In genomic region chr7:30904042-30904441, GRCm38 (mm10) we compare ENCODE assay signal across 10 mouse cellular contexts. TPM values are rescaled to one million over a fixed set of nuclear protein-coding genes. Genes with fewer than 3 reads are reported as not detected.
A peak's percentile ranks its signal among the peaks of the same experiment; 100 is the strongest.
DNase-seq lines count a peak whose midpoint lies in the region; ATAC-seq and TF ChIP-seq lines count a peak whose summit lies in the region.
"Had no signal": no experiment of that assay in that cellular context is flagged by ENCODE, and none has a peak within 500 bp of the region (broad histone marks: within the 10 kb centered on the region; RNA-seq: fewer than 3 reads in every experiment).

No protein-coding gene starts in this region.

- TF ChIP-seq POLR2A in bone marrow macrophage, adult 2 months (IDR thresholded peaks at IDR 0.05; ENCODE audit: borderline replicate concordance, low read depth, low read length): no peak

- peaks cover 5% of the 10 kb centered on the region; the same call in 1 of the 2 replicates for H3K4me1 ChIP-seq in midbrain, embryonic 14.5 days (ENCODE audit: control insufficient read depth, insufficient read depth, low read length)
- H3K4me1 ChIP-seq in midbrain, embryonic 15.5 days: peaks cover 11% of the 10 kb centered on the region
- peaks cover 4% of the 10 kb centered on the region for H3K4me1 ChIP-seq in bone marrow macrophage, adult 2 months (ENCODE audit: control insufficient read depth, insufficient read depth, low read length)
- H3K4me1 ChIP-seq in heart, embryonic 10.5 days: peaks cover 15% of the 10 kb centered on the region

- intact Hi-C loops in heart, postnatal 25 days (cut with DNase I): no loop called here

- H3K9me3 ChIP-seq in midbrain, embryonic 14.5 days (ENCODE audit: control insufficient read depth, low read length): no peaks in the 10 kb centered on the region
- H3K9me3 ChIP-seq in midbrain, embryonic 15.5 days: no peaks in the 10 kb centered on the region
- H3K9me3 ChIP-seq in heart, embryonic 10.5 days: no peaks in the 10 kb centered on the region
- H3K9me3 ChIP-seq: embryonic facial prominence, embryonic 13.5 days had no signal

- H3K4me2 ChIP-seq in midbrain, embryonic 14.5 days (ENCODE audit: low read length): no peak overlapping the region
- no peak overlapping the region for H3K4me2 ChIP-seq in midbrain, embryonic 15.5 days
- H3K4me2 ChIP-seq: embryonic facial prominence, embryonic 13.5 days had no signal

- no peak overlapping the region for H3K27ac ChIP-seq in midbrain, embryonic 14.5 days (replicated peaks; ENCODE audit: low read depth, low read length)
- no peak overlapping the region for H3K27ac ChIP-seq in midbrain, embryonic 15.5 days
- no peak overlapping the region for H3K27ac ChIP-seq in bone marrow macrophage, adult 2 months (ENCODE audit: insufficient read depth, low read depth, low read length)
- no peak overlapping the region for H3K27ac ChIP-seq in heart, embryonic 10.5 days
- H3K27ac ChIP-seq: embryonic facial prominence, embryonic 13.5 days had no signal

- H3K9ac ChIP-seq in midbrain, embryonic 14.5 days (replicated peaks; ENCODE audit: low read length): no peak overlapping the region
- H3K9ac ChIP-seq in midbrain, embryonic 15.5 days: no peak overlapping the region
- H3K9ac ChIP-seq: embryonic facial prominence, embryonic 13.5 days had no signal

- H3K4me3 ChIP-seq in midbrain, embryonic 14.5 days (replicated peaks; ENCODE audit: low read depth, low read length): no peak overlapping the region
- no peak overlapping the region for H3K4me3 ChIP-seq in midbrain, embryonic 15.5 days
- no peak overlapping the region for H3K4me3 ChIP-seq in bone marrow macrophage, adult 2 months (ENCODE audit: insufficient read depth, low read length)
- no peak overlapping the region for H3K4me3 ChIP-seq in heart, embryonic 10.5 days
- H3K4me3 ChIP-seq: embryonic facial prominence, embryonic 13.5 days had no signal

- peak; percentile 15 for DNase-seq in kidney, adult 18-20 months
- no peak for DNase-seq in kidney, adult 11 months
- peak; percentile 10 for DNase-seq in midbrain, embryonic 14.5 days
- peak; percentile 46 to 68 for DNase-seq in spleen, adult 18-20 months
- no peak for DNase-seq in heart, postnatal 25 days (ENCODE audit: low spot score)
- no peak for DNase-seq in heart, embryonic 10.5 days (ENCODE audit: low spot score)

- H3K36me3 ChIP-seq in midbrain, embryonic 14.5 days (ENCODE audit: control insufficient read depth, insufficient read depth, low read length): no peaks in the 10 kb centered on the region
- H3K36me3 ChIP-seq in midbrain, embryonic 15.5 days (replicated peaks): no peaks in the 10 kb centered on the region
- H3K36me3 ChIP-seq in heart, embryonic 10.5 days: no peaks in the 10 kb centered on the region
- H3K36me3 ChIP-seq: embryonic facial prominence, embryonic 13.5 days had no signal

- no peak for ATAC-seq in midbrain, embryonic 14.5 days (ENCODE audit: low FRiP score, low TSS enrichment)
- ATAC-seq in midbrain, embryonic 15.5 days (replicated peaks): no peak

- whole genome bisulfite sequencing in midbrain, embryonic 14.5 days: 62% methylated on average over 4 of the region's 4 CpGs
- WGBS in midbrain, embryonic 15.5 days: 57% methylated on average over 4 of the region's 4 CpGs
- WGBS in heart, embryonic 10.5 days: 51% methylated on average over 4 of the region's 4 CpGs

- peak; percentile 51; the same call in 1 of the 2 replicates for TF ChIP-seq CTCF in bone marrow macrophage, adult 2 months (IDR thresholded peaks at IDR 0.05; ENCODE audit: low read depth, low read length)

- no peaks in the 10 kb centered on the region for H3K27me3 ChIP-seq in midbrain, embryonic 14.5 days (ENCODE audit: control insufficient read depth, insufficient read depth, low read length)
- H3K27me3 ChIP-seq in midbrain, embryonic 15.5 days (replicated peaks): peaks cover 4% of the 10 kb centered on the region
- peaks cover 36% of the 10 kb centered on the region for H3K27me3 ChIP-seq in heart, embryonic 10.5 days (ENCODE audit: insufficient read depth, poor library complexity, severe bottlenecking)
- H3K27me3 ChIP-seq: embryonic facial prominence, embryonic 13.5 days had no signal

RNA-seq across cellular contexts. Expression of gene Mag, which starts 10.6 kb away (rescaled TPM):
- 1.8 and 2.8 TPM in 2 replicates for polyA plus RNA-seq in midbrain, embryonic 14.5 days (2014; fragmentation: Nextera tagmentation; extraction: Ambion mirVana)
- 2.9 and 3.4 TPM in 2 replicates for polyA plus RNA-seq in midbrain, embryonic 15.5 days (2015; fragmentation: Nextera tagmentation; extraction: Ambion mirVana)
- polyA plus RNA-seq in bone marrow macrophage, adult 2 months (2012; ENCODE audit: insufficient read depth, insufficient read length, missing spikeins): 2.5 and 3.7 TPM in 2 replicates
- total RNA-seq in heart, postnatal 25 days (2021): under 1 TPM in 1 of 2 experiments, not detected in 1; 0.36 TPM
- 0.30 and 0.38 TPM in 2 replicates for polyA plus RNA-seq in heart, embryonic 10.5 days (2016; fragmentation: Nextera tagmentation; extraction: Ambion mirVana)

RNA-seq across cellular contexts. Expression of gene Hamp2, which starts 20.4 kb away (rescaled TPM):
- not detected in 2 replicates for polyA plus RNA-seq in midbrain, embryonic 14.5 days (2014; fragmentation: Nextera tagmentation; extraction: Ambion mirVana)
- 0.49 TPM in 1 of 2 replicates, not detected in the other for polyA plus RNA-seq in midbrain, embryonic 15.5 days (2015; fragmentation: Nextera tagmentation; extraction: Ambion mirVana)
- not detected in 2 replicates for polyA plus RNA-seq in bone marrow macrophage, adult 2 months (2012; ENCODE audit: insufficient read depth, insufficient read length, missing spikeins)
- total RNA-seq in heart, postnatal 25 days (2021): 1 to 10 TPM; 6.5 to 9.5 TPM
- not detected in 2 replicates for polyA plus RNA-seq in heart, embryonic 10.5 days (2016; fragmentation: Nextera tagmentation; extraction: Ambion mirVana)
- total RNA-seq: layer of hippocampus, postnatal 14 days had no signal

RNA-seq across cellular contexts. Expression of gene Cd22, which starts 23.9 kb away (rescaled TPM):
- polyA plus RNA-seq in midbrain, embryonic 14.5 days (2014; fragmentation: Nextera tagmentation; extraction: Ambion mirVana): not detected in 2 replicates
- polyA plus RNA-seq in midbrain, embryonic 15.5 days (2015; fragmentation: Nextera tagmentation; extraction: Ambion mirVana): not detected in 2 replicates
- 6.8 and 8.0 TPM in 2 replicates for polyA plus RNA-seq in bone marrow macrophage, adult 2 months (2012; ENCODE audit: insufficient read depth, insufficient read length, missing spikeins)
- total RNA-seq in heart, postnatal 25 days (2021): 1 to 10 TPM in 1 of 2 experiments, under 1 TPM in 1; 0.78 to 1.4 TPM
- polyA plus RNA-seq in heart, embryonic 10.5 days (2016; fragmentation: Nextera tagmentation; extraction: Ambion mirVana): not detected in 2 replicates
- total RNA-seq: layer of hippocampus, postnatal 14 days had no signal
- polyA plus RNA-seq: embryonic facial prominence, embryonic 13.5 days had no signal

RNA-seq across cellular contexts. Expression of gene Hamp, which starts 39.8 kb away (rescaled TPM):
- not detected in 2 replicates for polyA plus RNA-seq in midbrain, embryonic 14.5 days (2014; fragmentation: Nextera tagmentation; extraction: Ambion mirVana)
- polyA plus RNA-seq in midbrain, embryonic 15.5 days (2015; fragmentation: Nextera tagmentation; extraction: Ambion mirVana): not detected in 2 replicates
- polyA plus RNA-seq in bone marrow macrophage, adult 2 months (2012; ENCODE audit: insufficient read depth, insufficient read length, missing spikeins): not detected in 2 replicates
- total RNA-seq in heart, postnatal 25 days (2021): 10 to 100 TPM; 16.8 to 34.4 TPM
- polyA plus RNA-seq in heart, embryonic 10.5 days (2016; fragmentation: Nextera tagmentation; extraction: Ambion mirVana): not detected in 2 replicates
- total RNA-seq: layer of hippocampus, postnatal 14 days had no signal
- polyA plus RNA-seq: embryonic facial prominence, embryonic 13.5 days had no signal

RNA-seq across cellular contexts. Expression of gene Ffar1, which starts 42.7 kb away (rescaled TPM):
- polyA plus RNA-seq in midbrain, embryonic 14.5 days (2014; fragmentation: Nextera tagmentation; extraction: Ambion mirVana): not detected in 2 replicates
- polyA plus RNA-seq in midbrain, embryonic 15.5 days (2015; fragmentation: Nextera tagmentation; extraction: Ambion mirVana): not detected in 2 replicates
- polyA plus RNA-seq in bone marrow macrophage, adult 2 months (2012; ENCODE audit: insufficient read depth, insufficient read length, missing spikeins): not detected in 2 replicates
- not detected for total RNA-seq in heart, postnatal 25 days (2021)
- not detected in 2 replicates for polyA plus RNA-seq in heart, embryonic 10.5 days (2016; fragmentation: Nextera tagmentation; extraction: Ambion mirVana)
- total RNA-seq: layer of hippocampus, postnatal 14 days had no signal
- polyA plus RNA-seq: embryonic facial prominence, embryonic 13.5 days had no signal

Comparison
In these comparisons a context has a peak if more than half of its experiments do, and no peak if none do; other contexts are left out.
1. DNase-seq: peak in kidney, adult 18-20 months (single experiment), midbrain, embryonic 14.5 days (single experiment) and spleen, adult 18-20 months (2 of 2); none in kidney, adult 11 months (single experiment), heart, postnatal 25 days (single experiment) and heart, embryonic 10.5 days (single experiment).